Mouse (Mus musculus) CH12.LX (cell line): ENCODE data around the gene Clec3a.

Source experiments
- CHD2 ChIP-seq: IDR thresholded peaks from 2 replicates; pipeline ENCODE4 v1.6.1; 2011; ENCODE audit warnings: low read length, improper control_type of control experiment
- USF2 ChIP-seq: conservative IDR thresholded peaks from 2 replicates; pipeline ENCODE4 v1.6.1; 2011; ENCODE audit warnings: low read depth, low read length, improper control_type of control experiment

DNA sequence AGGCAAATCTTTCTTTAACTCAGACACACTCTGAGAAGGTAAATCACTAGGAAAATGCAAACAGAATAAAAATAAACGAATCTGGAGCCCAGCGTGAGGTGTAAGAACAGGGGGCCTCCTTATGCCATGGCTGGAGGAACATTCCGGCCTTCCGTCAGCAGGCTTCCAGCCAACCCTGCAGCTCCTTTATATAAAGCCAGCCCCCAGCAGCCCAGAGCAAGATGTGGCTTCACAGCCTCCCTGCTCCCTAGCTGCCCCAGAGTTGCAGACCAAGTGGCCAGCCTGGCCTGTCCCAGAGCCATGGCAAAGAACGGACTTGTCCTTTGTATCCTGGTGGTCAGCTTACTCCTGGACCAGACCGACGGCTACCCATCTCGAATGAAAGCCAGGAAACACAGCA, at the start of gene Clec3a:
- TF ChIP-seq CHD2 (no peak), USF2 (no peak)
